Mouse (Mus musculus) C2C12 (cell line): ENCODE measurements at regions not wholly inside any gene's neighbourhood (a gene's known extent, or its start where the extent isn't known, plus 50 kb on each side); places are given as distances from the start of the nearest gene placed in this dataset.

Experiments used
- H3K27me3 ChIP-seq: one replicate; pipeline ENCODE4 v1.6.1; 2011; ENCODE audit not compliant: control insufficient read depth, insufficient read depth, insufficient read length
- H3K36me3 ChIP-seq: one replicate; pipeline ENCODE4 v1.6.1; 2011; ENCODE audit not compliant: control insufficient read depth, insufficient read depth
- H3K4me3 ChIP-seq: one replicate; pipeline ENCODE4 v1.5.1; 2011; ENCODE audit warnings: mild to moderate bottlenecking, control low read depth; ENCODE audit not compliant: poor library complexity, insufficient read depth, severe bottlenecking
- H3K79me2 ChIP-seq: one replicate; pipeline ENCODE4 v1.6.1; 2011; ENCODE audit not compliant: control insufficient read depth, insufficient read depth
- H3K79me3 ChIP-seq: one replicate; pipeline ENCODE4 v1.6.1; 2011; ENCODE audit warnings: low read depth, control low read depth
- H3ac ChIP-seq: one replicate; pipeline ENCODE3; 2011; ENCODE audit warnings: low read depth; ENCODE audit not compliant: control insufficient read depth, insufficient read length
- CEBPB ChIP-seq: IDR thresholded peaks from one replicate; pipeline ENCODE4 v1.6.1; 2011; ENCODE audit warnings: low read depth, mild to moderate bottlenecking, control low read depth, moderate library complexity
- CTCF ChIP-seq: IDR thresholded peaks from one replicate; pipeline ENCODE4 v1.5.1; 2011; ENCODE audit not compliant: control insufficient read depth, insufficient read depth, insufficient read length
- FOSL1 ChIP-seq: IDR thresholded peaks from one replicate; pipeline ENCODE4 v1.8.0; 2011; ENCODE audit warnings: mild to moderate bottlenecking, low read length; ENCODE audit not compliant: poor library complexity, insufficient read depth, severe bottlenecking
- MAX ChIP-seq: IDR thresholded peaks from one replicate; pipeline ENCODE4 v1.6.1; 2011; ENCODE audit warnings: mild to moderate bottlenecking, control low read depth
- MYOD1 ChIP-seq: IDR thresholded peaks from one replicate; pipeline ENCODE4 v1.6.1; 2011; ENCODE audit warnings: low read depth; ENCODE audit not compliant: control insufficient read depth, insufficient read length
- MYOG ChIP-seq: IDR thresholded peaks from one replicate; pipeline ENCODE4 v1.6.1; 2011; ENCODE audit not compliant: control insufficient read depth, insufficient read length; ENCODE audit errors: extremely low read depth
- USF1 ChIP-seq: IDR thresholded peaks from one replicate; pipeline ENCODE4 v1.6.1; 2011; ENCODE audit warnings: low read depth, mild to moderate bottlenecking, control low read depth, moderate library complexity

DNA sequence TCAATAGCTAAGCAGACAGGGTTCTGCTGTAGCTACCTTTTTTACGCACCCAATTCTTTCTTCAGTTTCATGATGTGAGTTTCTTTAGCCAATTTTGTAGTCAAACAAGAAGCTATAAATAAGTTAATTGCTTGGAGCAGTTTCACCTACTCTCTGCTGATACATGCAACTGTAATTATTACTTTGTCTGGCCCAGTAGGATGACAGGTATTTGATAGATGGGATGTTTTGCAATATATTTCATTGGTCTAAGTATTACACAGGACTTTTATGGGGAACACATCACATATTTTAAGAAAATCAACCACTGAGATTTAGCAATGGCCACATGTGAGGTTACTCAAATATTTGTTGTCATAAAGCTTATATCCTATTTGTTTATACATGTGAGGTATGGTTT lies 454.2 kb downstream of the Gja1 start:
- TF ChIP-seq MAX (no peak), MYOG (no peak), MYOD1 (no peak), CEBPB (no peak), USF1 (no peak), CTCF (no peak), FOSL1 (no peak)
- Histone ChIP-seq H3K27me3 (no peaks in the 10 kb centered on the region), H3K4me3 (no peak overlapping the region), H3K36me3 (no peaks in the 10 kb centered on the region), H3ac (no peak overlapping the region), H3K79me3 (no peaks in the 10 kb centered on the region), H3K79me2 (no peaks in the 10 kb centered on the region)

DNA sequence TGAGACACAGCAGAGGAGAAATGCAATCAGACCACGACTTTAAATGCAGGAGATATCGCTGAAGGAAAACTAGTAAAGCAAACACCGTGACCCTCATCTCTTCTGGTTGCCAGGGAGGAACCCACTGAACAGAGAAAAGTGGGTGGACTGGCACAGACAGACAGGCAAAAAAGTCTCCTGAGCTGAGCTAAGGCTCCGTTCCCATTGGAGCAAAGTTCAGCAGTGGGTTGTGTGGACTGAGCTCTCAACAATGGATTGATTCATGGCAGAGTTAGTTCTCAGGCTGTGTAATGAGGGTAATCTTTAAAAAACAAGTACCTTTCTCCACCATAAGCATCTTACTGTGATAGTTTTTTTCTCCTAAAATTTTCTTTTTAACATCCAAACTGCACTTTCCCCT lies 454.8 kb downstream of the Gja1 start:
- no peak overlapping the region for H3K4me3 ChIP-seq
- H3K79me2 ChIP-seq = no peaks in the 10 kb centered on the region
- no peak for TF ChIP-seq MAX
- TF ChIP-seq MYOD1 = no peak
- TF ChIP-seq CTCF = no peak
- H3K79me3 ChIP-seq = no peaks in the 10 kb centered on the region
- H3K27me3 ChIP-seq = no peaks in the 10 kb centered on the region
- no peak overlapping the region for H3ac ChIP-seq
- no peaks in the 10 kb centered on the region for H3K36me3 ChIP-seq

DNA sequence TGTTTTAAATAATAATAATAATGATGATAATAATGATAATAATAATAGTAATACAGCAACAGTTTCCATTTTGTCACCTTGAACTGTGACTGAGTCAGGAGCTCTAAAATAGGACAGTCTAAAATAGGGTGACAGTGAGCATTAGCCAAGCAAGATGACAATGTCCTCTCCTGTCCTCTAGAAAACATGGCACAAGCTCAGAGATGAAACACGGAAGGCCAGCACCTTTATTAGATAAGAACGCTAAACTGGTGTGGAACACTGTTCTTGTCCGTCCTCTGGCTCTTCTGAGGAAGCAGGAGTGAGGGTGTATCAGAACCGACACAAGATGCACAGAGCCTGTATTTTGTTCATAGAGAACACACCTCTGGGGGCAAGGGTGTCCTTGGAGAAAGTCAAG lies 459.0 kb downstream of the Gja1 start:
- Histone ChIP-seq H3K79me3 (no peaks in the 10 kb centered on the region), H3ac (no peak overlapping the region), H3K36me3 (no peaks in the 10 kb centered on the region), H3K27me3 (no peaks in the 10 kb centered on the region), H3K79me2 (no peaks in the 10 kb centered on the region), H3K4me3 (no peak overlapping the region)
- TF ChIP-seq FOSL1 = no peak
- no peak for TF ChIP-seq MAX
- TF ChIP-seq MYOD1 = no peak
- TF ChIP-seq MYOG = no peak
- no peak for TF ChIP-seq CTCF
- no peak for TF ChIP-seq USF1
- no peak for TF ChIP-seq CEBPB

DNA sequence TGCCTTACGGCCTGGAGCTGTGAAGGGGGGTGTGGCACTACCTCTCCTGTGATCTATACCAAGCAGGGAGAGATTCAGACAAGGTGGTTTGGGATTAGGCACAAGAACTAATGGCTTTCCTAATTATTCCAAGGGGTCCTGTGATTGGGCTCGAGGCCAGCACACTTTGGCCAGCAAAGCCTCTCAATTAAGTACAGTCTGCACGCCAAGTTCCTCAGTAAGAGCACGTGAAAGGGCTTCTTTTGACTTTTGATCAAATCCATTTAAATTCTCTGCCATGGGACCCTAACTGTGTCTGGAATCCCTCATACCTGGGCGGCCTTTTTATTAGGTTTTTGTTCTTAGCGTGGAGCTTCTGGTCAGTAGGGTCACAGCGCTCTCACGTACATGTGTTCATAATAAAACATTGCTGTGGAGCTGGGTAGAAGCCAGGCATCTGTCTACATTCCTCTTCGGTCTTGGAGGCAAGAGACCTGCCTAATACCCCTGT lies 461.9 kb downstream of the Gja1 start:
- TF ChIP-seq MAX = no peak
- TF ChIP-seq MYOD1 = no peak
- no peak for TF ChIP-seq USF1
- TF ChIP-seq FOSL1 = no peak
- TF ChIP-seq MYOG = no peak
- TF ChIP-seq CEBPB = no peak
- no peaks in the 10 kb centered on the region for H3K79me2 ChIP-seq

DNA sequence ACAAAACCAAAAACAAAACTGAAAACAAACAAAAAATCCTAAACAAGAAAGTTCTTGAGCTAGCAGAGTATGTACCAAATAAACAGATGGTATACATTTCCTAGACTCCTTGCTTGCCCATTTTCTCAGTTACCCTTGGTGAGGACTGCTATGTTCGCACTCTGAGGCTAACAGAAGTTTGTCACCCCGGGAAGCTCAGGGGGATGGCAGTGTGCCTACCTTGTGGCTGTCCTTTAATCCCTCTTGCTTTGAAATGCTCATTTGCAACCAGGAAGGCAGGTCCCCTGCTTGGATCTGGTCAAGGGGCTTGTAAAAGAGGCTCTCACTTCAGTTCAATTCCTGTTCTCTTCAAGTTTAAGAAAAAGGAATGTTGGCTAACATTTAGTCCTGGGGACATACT lies 462.4 kb downstream of the Gja1 start:
- no peak overlapping the region for H3ac ChIP-seq
- no peaks in the 10 kb centered on the region for H3K79me2 ChIP-seq
- no peaks in the 10 kb centered on the region for H3K36me3 ChIP-seq
- no peak overlapping the region for H3K4me3 ChIP-seq
- TF ChIP-seq USF1 = no peak
- no peak for TF ChIP-seq FOSL1
- TF ChIP-seq MYOD1 = no peak
- no peak for TF ChIP-seq MYOG
- H3K79me3 ChIP-seq = no peaks in the 10 kb centered on the region
- no peaks in the 10 kb centered on the region for H3K27me3 ChIP-seq

More for the DNA sequence above, 461.9 kb downstream of the Gja1 start:
- no peaks in the 10 kb centered on the region for H3K27me3 ChIP-seq
- no peak overlapping the region for H3K4me3 ChIP-seq
- no peaks in the 10 kb centered on the region for H3K36me3 ChIP-seq
- H3K79me3 ChIP-seq = no peaks in the 10 kb centered on the region
- H3ac ChIP-seq = no peak overlapping the region

DNA sequence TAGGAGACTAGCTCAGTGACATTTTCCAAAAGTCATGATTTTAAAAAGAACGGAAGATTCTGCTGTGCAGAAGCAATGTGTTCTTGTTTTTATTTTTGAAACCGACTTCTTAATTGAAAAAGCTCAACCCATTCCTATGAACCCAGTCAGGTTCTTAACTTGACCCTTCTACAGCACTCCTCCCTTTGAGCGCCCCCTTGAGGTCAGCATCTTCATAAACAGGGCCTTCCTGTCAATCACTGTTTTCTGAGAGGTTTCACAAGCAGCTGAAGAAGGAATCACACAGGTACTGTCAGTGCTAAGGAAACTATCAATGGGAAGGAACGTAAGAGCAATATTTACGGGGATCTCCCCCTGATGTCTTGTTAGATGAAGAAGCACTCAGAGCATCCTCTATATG lies 463.6 kb downstream of the Gja1 start:
- Histone ChIP-seq H3K79me2 (no peaks in the 10 kb centered on the region), H3K4me3 (no peak overlapping the region), H3K27me3 (no peaks in the 10 kb centered on the region), H3K36me3 (no peaks in the 10 kb centered on the region), H3K79me3 (no peaks in the 10 kb centered on the region), H3ac (no peak overlapping the region)
- TF ChIP-seq MYOD1 (no peak), MYOG (no peak), CEBPB (no peak), CTCF (no peak), MAX (no peak), USF1 (no peak), FOSL1 (no peak)
